10 mouse cellular contexts compared by ENCODE assay signal in the genomic region with DNA sequence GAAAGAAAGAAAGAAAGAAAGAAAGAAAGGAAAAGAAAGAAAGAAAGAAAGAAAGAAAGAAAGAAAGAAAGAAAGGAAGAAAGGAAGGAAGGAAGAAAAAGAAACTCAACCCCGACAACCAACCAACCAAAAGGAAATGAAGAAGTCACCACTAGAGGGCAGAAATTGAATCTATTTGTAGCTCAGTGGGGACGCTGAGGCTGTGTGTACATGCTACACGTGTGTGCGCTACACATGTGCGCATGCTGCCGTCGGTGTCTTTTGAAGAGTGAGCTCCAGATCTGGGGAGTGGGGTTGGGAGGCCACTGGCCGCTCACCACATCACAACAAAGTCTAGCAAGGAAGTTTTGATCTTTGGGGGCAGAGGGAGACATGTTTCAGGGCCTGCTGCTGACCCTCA. TPM values are rescaled to one million over a fixed set of nuclear protein-coding genes. Genes with fewer than 3 reads are reported as not detected.
A peak's percentile ranks its signal among the peaks of the same experiment; 100 is the strongest.
DNase-seq lines count a peak whose midpoint lies in the region; ATAC-seq lines count a peak whose summit lies in the region.
"Had no signal": no experiment of that assay in that cellular context is flagged by ENCODE, and none has a peak within 500 bp of the region (broad histone marks: within the 10 kb centered on the region; RNA-seq: fewer than 3 reads in every experiment).

No protein-coding gene starts in this region.

- H3K4me2 ChIP-seq in forebrain, embryonic 16.5 days (ENCODE audit: low read length): no peak overlapping the region
- no peak overlapping the region for H3K4me2 ChIP-seq in neural tube, embryonic 14.5 days (ENCODE audit: low read depth, low read length)
- H3K4me2 ChIP-seq in midbrain, embryonic 13.5 days (replicated peaks): no peak overlapping the region

- no peak overlapping the region for H3K4me3 ChIP-seq in forebrain, embryonic 16.5 days (replicated peaks; ENCODE audit: low read length)
- H3K4me3 ChIP-seq in forebrain, embryonic 10.5 days: no peak overlapping the region
- no peak overlapping the region for H3K4me3 ChIP-seq in neural tube, embryonic 14.5 days (ENCODE audit: low read depth, low read length)
- H3K4me3 ChIP-seq in midbrain, embryonic 13.5 days (replicated peaks): no peak overlapping the region
- H3K4me3 ChIP-seq: erythroblast, embryonic 14.5 days had no signal

- H3K36me3 ChIP-seq in forebrain, embryonic 16.5 days (ENCODE audit: control insufficient read depth, insufficient read depth): no peaks in the 10 kb centered on the region
- no peaks in the 10 kb centered on the region for H3K36me3 ChIP-seq in forebrain, embryonic 10.5 days (replicated peaks)
- H3K36me3 ChIP-seq in neural tube, embryonic 14.5 days (ENCODE audit: control insufficient read depth, insufficient read depth, low read length): no peaks in the 10 kb centered on the region
- no peaks in the 10 kb centered on the region for H3K36me3 ChIP-seq in midbrain, embryonic 13.5 days
- H3K36me3 ChIP-seq: G1E had no signal

- no peaks in the 10 kb centered on the region for H3K9me3 ChIP-seq in forebrain, embryonic 16.5 days (ENCODE audit: control insufficient read depth, low read length)
- H3K9me3 ChIP-seq in forebrain, embryonic 10.5 days: no peaks in the 10 kb centered on the region
- no peaks in the 10 kb centered on the region for H3K9me3 ChIP-seq in neural tube, embryonic 14.5 days (ENCODE audit: control insufficient read depth, low read length)
- no peaks in the 10 kb centered on the region for H3K9me3 ChIP-seq in midbrain, embryonic 13.5 days

- 64% methylated on average over 8 of the region's 8 CpGs for WGBS in forebrain, embryonic 16.5 days
- 74% methylated on average over 8 of the region's 8 CpGs for WGBS in forebrain, embryonic 10.5 days
- 68% methylated on average over 8 of the region's 8 CpGs for WGBS in neural tube, embryonic 14.5 days
- 69% methylated on average over 8 of the region's 8 CpGs for WGBS in midbrain, embryonic 13.5 days

- no peak overlapping the region for H3K9ac ChIP-seq in forebrain, embryonic 16.5 days (replicated peaks; ENCODE audit: low read depth, low read length)
- H3K9ac ChIP-seq in neural tube, embryonic 14.5 days (replicated peaks; ENCODE audit: low read depth, low read length): no peak overlapping the region
- H3K9ac ChIP-seq in midbrain, embryonic 13.5 days (replicated peaks): no peak overlapping the region

- no peak for DNase-seq in forebrain, embryonic 10.5 days (ENCODE audit: extremely low spot score, low spot score)
- no peak for DNase-seq in neural tube, embryonic 10.5 days (ENCODE audit: extremely low spot score, low spot score)
- peak; percentile 35 for DNase-seq in forelimb bud, embryonic 11.5 days (ENCODE audit: low read depth, low spot score)
- DNase-seq in thymus, postnatal 4 days: peak; percentile 46
- no peak for DNase-seq in adrenal gland, adult 8-10 months

- H3K4me1 ChIP-seq in forebrain, embryonic 16.5 days (replicated peaks; ENCODE audit: control insufficient read depth, insufficient read depth, low read length): peaks cover 18% of the 10 kb centered on the region
- H3K4me1 ChIP-seq in forebrain, embryonic 10.5 days: peaks cover 28% of the 10 kb centered on the region
- H3K4me1 ChIP-seq in neural tube, embryonic 14.5 days (ENCODE audit: control insufficient read depth, insufficient read depth, low read length): no peaks in the 10 kb centered on the region
- H3K4me1 ChIP-seq in midbrain, embryonic 13.5 days (replicated peaks): 0 out of 2 replicates have a peak, but pooled peaks cover 2% of the 10 kb centered on the region

- ATAC-seq in forebrain, embryonic 16.5 days: 0 out of 2 replicates have a peak, but pooled peaks have one; percentile 26
- ATAC-seq in neural tube, embryonic 14.5 days (ENCODE audit: low read depth): peak; percentile 60; the same call in 1 of the 2 replicates
- no peak for ATAC-seq in midbrain, embryonic 13.5 days

- no peaks in the 10 kb centered on the region for H3K27me3 ChIP-seq in forebrain, embryonic 16.5 days (replicated peaks; ENCODE audit: control insufficient read depth, insufficient read depth, low read length)
- no peaks in the 10 kb centered on the region; the same call in 1 of the 2 replicates for H3K27me3 ChIP-seq in forebrain, embryonic 10.5 days (ENCODE audit: poor library complexity, severe bottlenecking)
- H3K27me3 ChIP-seq in neural tube, embryonic 14.5 days (ENCODE audit: control insufficient read depth, insufficient read depth, low read length): no peaks in the 10 kb centered on the region
- H3K27me3 ChIP-seq in midbrain, embryonic 13.5 days: no peaks in the 10 kb centered on the region

- H3K27ac ChIP-seq in forebrain, embryonic 16.5 days (ENCODE audit: low read length): no peak overlapping the region
- no peak overlapping the region for H3K27ac ChIP-seq in forebrain, embryonic 10.5 days
- H3K27ac ChIP-seq in neural tube, embryonic 14.5 days (ENCODE audit: low read depth, low read length): no peak overlapping the region
- no peak overlapping the region for H3K27ac ChIP-seq in midbrain, embryonic 13.5 days

RNA-seq across cellular contexts. Expression of a gene that starts 38.9 kb away (rescaled TPM):
- polyA plus RNA-seq in forebrain, embryonic 16.5 days (2015; fragmentation: Nextera tagmentation; extraction: Ambion mirVana): 2.8 and 2.9 TPM in 2 replicates
- polyA plus RNA-seq in forebrain, embryonic 10.5 days (2016; fragmentation: Nextera tagmentation; extraction: Ambion mirVana): 4.3 and 4.5 TPM in 2 replicates
- polyA plus RNA-seq in neural tube, embryonic 14.5 days (2014; fragmentation: Nextera tagmentation; extraction: Ambion mirVana): 2.0 and 6.0 TPM in 2 replicates
- total RNA-seq in adrenal gland, adult 8-10 months (2022): 10 to 100 TPM in 3 of 4 experiments, 1 to 10 TPM in 1; 8.0 to 93.5 (median 30.0) TPM
- 1.2 and 1.5 TPM in 2 replicates for polyA plus RNA-seq in midbrain, embryonic 13.5 days (2015; fragmentation: Nextera tagmentation; extraction: Ambion mirVana)
- polyA plus RNA-seq: erythroblast, embryonic 14.5 days; G1E had no signal

Comparison
In these comparisons a context has a peak if more than half of its experiments do, and no peak if none do; other contexts are left out.
1. DNase-seq: peak in forelimb bud, embryonic 11.5 days (single experiment) and thymus, postnatal 4 days (single experiment); none in forebrain, embryonic 10.5 days (single experiment), neural tube, embryonic 10.5 days (single experiment) and adrenal gland, adult 8-10 months (single experiment).